Mouse (Mus musculus) intestine, embryonic 14.5 days (tissue): ENCODE measurements around the gene Luc7l3. TPM values are rescaled to one million over a fixed set of nuclear protein-coding genes. Genes with fewer than 3 reads are reported as not detected.

Experiments used
- ATAC-seq: fragments of 200-750 bp; cut with Nextera tagmentation; replicated peaks from 2 replicates; pipeline ENCODE4 v1.8.0; 2017; ENCODE audit warnings: low read depth, moderate number of reproducible peaks, moderate TSS enrichment, moderate library complexity; ENCODE audit not compliant: low FRiP score, low TSS enrichment
- DNase-seq: peaks from one replicate; pipeline ENCODE4 v3.0.0-alpha.2; 2018; ENCODE audit warnings: low spot score
- H3K27ac ChIP-seq: fragments of 300-500 bp; sonication (generic); 2 replicates; pipeline ENCODE4 v1.5.1; 2014; ENCODE audit warnings: low read depth, mild to moderate bottlenecking, control low read depth
- H3K27me3 ChIP-seq: fragments of 300-500 bp; sonication (generic); replicated peaks from 2 replicates; pipeline ENCODE4 v1.6.1; 2014; ENCODE audit warnings: low read length, control low read depth; ENCODE audit not compliant: control insufficient read depth, insufficient read depth
- H3K36me3 ChIP-seq: fragments of 300-500 bp; sonication (generic); 2 replicates; pipeline ENCODE4 v1.6.1; 2014; ENCODE audit warnings: low read length, control low read depth; ENCODE audit not compliant: control insufficient read depth, insufficient read depth
- H3K4me1 ChIP-seq: fragments of 300-500 bp; sonication (generic); replicated peaks from 2 replicates; pipeline ENCODE4 v1.6.1; 2014; ENCODE audit warnings: low read length, control low read depth, mixed read lengths; ENCODE audit not compliant: control insufficient read depth, insufficient read depth
- H3K4me2 ChIP-seq: fragments of 300-500 bp; sonication (generic); 2 replicates; pipeline ENCODE4 v1.6.1; 2014; ENCODE audit warnings: low read length
- H3K4me3 ChIP-seq: fragments of 300-500 bp; sonication (generic); 2 replicates; pipeline ENCODE4 v1.5.1; 2014; ENCODE audit warnings: low read depth, low read length, control low read depth, mixed read lengths
- H3K9ac ChIP-seq: fragments of 300-500 bp; sonication (generic); 2 replicates; pipeline ENCODE4 v1.6.1; 2014; ENCODE audit warnings: mild to moderate bottlenecking, low read length
- H3K9me3 ChIP-seq: fragments of 300-500 bp; sonication (generic); 2 replicates; pipeline ENCODE4 v1.6.1; 2016; ENCODE audit warnings: low read length, control low read depth; ENCODE audit not compliant: control insufficient read depth
- WGBS: fragments of 180-500 bp; shearing (Covaris S2); extraction: QIAGEN DNeasy Blood & Tissue Kit; methylation state at CpG from one replicate; pipeline ENCODE4 v1.1.7; 2014; 5-methylcytosine and 5-hydroxymethylcytosine counted together
- polyA plus RNA-seq: library from polyadenylated mRNA; unstranded; fragments of >200 nt; fragmentation: Nextera tagmentation; extraction: Ambion mirVana; gene quantifications from 2 replicates; pipeline ENCODE4 v1.2.1, GENCODE M21; 2014

The Luc7l3 gene
- polyA plus RNA-seq, 1 experiment from 2014 or later = 89.6 TPM

DNA sequence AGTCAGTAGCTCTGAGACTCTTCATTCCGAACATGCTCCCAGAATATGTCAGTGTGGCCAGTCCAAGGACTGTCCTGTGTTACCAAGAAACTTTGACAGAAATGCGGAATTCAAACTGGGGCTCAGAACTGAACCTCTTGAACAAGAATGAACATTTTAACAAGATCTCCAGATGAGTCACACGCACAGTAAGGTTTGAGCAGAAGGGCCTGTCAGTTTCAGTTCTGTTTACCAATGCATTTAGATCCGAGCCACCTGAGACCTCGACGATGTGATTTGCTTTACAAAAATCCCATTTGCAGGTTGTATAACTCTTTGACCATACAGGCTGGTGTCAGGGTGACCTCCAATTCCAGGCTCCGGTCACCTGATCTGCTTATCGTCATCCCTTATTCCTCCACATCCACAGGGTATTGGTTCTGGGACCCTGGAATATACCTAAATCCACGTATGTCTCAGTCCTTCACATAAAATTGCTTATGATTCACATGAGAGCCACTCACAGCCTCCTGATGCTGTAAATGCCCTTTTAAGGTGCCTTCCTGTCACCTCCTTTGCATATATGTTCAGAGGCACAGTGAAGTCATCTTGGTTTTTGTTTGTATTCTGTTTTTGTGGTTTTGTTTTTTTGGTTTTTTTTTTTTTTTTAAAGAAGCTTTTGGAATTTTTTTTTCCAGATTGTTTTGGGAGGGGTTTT lies 33.9 kb upstream of the Luc7l3 start:
- DNase-seq (no peak), ATAC-seq (no peak)
- no peak overlapping the region for H3K9ac ChIP-seq
- no peak overlapping the region for H3K4me3 ChIP-seq
- H3K9me3 ChIP-seq = no peaks in the 10 kb centered on the region
- no peaks in the 10 kb centered on the region for H3K4me1 ChIP-seq
- WGBS = 68% methylated on average over 9 of the region's 9 CpGs
- no peak overlapping the region for H3K27ac ChIP-seq
- H3K27me3 ChIP-seq = no peaks in the 10 kb centered on the region
- H3K36me3 ChIP-seq = no peaks in the 10 kb centered on the region
- H3K4me2 ChIP-seq = no peak overlapping the region

GRCm38 (mm10) chr11:94351094-94351493 lies 29.3 kb upstream of the Luc7l3 start:
- DNase-seq (no peak), ATAC-seq (no peak)
- Histone ChIP-seq H3K4me2 (no peak overlapping the region), H3K9ac (no peak overlapping the region), H3K4me3 (no peak overlapping the region), H3K27ac (no peak overlapping the region), H3K36me3 (no peaks in the 10 kb centered on the region), H3K27me3 (no peaks in the 10 kb centered on the region), H3K9me3 (no peaks in the 10 kb centered on the region), H3K4me1 (peaks cover 8% of the 10 kb centered on the region)
- WGBS = 34% methylated on average over 3 of the region's 3 CpGs

DNA sequence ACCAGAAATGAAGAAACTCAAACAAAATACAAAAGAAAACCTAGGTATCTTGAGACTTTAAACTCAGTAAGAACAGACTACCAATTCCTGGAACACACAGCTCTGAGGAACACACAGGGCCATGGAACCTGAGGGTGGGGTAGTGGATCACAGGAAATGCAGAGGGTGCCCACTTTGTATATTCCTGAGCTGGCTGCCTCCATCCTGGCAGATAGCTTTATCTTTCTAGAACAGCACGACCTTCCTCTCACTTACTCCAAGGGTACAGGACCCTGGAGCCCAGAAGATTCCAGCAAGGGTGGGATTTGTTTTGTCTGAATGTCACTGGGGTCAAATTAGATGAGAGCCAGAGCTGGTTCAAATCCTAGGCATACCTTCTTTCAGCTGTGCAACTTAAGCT lies 28.5 kb upstream of the Luc7l3 start:
- Histone ChIP-seq H3K4me2 (no peak overlapping the region), H3K27ac (no peak overlapping the region), H3K4me3 (no peak overlapping the region), H3K9me3 (no peaks in the 10 kb centered on the region), H3K4me1 (peaks cover 10% of the 10 kb centered on the region), H3K9ac (no peak overlapping the region), H3K27me3 (no peaks in the 10 kb centered on the region), H3K36me3 (no peaks in the 10 kb centered on the region)
- ATAC-seq (no peak), DNase-seq (no peak)
- WGBS = 34% methylated on average over 1 of the region's 1 CpGs

DNA sequence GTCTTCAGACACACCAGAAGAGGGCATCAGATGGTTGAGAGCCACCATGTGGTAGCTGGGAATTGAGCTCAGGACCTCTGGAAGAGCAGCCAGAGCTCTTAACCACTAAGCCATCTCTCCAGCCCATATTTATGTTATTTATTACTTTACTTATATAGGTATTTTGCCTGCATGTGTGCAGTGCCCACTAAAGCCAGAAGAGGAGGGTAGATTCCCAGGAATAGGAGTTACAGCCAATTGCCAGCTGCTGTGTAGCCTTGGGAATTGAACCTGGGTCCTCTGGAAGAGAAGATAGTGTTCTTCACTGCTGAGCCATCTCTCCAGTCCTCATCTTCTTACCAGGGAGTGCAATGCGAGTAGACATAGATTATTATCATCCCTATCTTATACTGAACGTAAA lies 28.1 kb upstream of the Luc7l3 start:
- no peaks in the 10 kb centered on the region for H3K9me3 ChIP-seq
- ATAC-seq (no peak), DNase-seq (no peak)
- H3K27me3 ChIP-seq = no peaks in the 10 kb centered on the region
- 75% methylated on average over 2 of the region's 2 CpGs for WGBS
- H3K27ac ChIP-seq = no peak overlapping the region
- H3K9ac ChIP-seq = no peak overlapping the region
- no peak overlapping the region for H3K4me3 ChIP-seq
- no peak overlapping the region for H3K4me2 ChIP-seq
- H3K36me3 ChIP-seq = no peaks in the 10 kb centered on the region
- peaks cover 10% of the 10 kb centered on the region for H3K4me1 ChIP-seq

GRCm38 (mm10) chr11:94347063-94347575 lies 25.3 kb upstream of the Luc7l3 start:
- ATAC-seq = no peak
- peaks cover 10% of the 10 kb centered on the region for H3K4me1 ChIP-seq
- DNase-seq = no peak
- no peak overlapping the region for H3K4me3 ChIP-seq
- H3K27ac ChIP-seq = no peak overlapping the region
- no peaks in the 10 kb centered on the region for H3K27me3 ChIP-seq
- H3K4me2 ChIP-seq = no peak overlapping the region
- WGBS = 73% methylated on average over 7 of the region's 7 CpGs
- no peaks in the 10 kb centered on the region for H3K36me3 ChIP-seq
- no peak overlapping the region for H3K9ac ChIP-seq
- no peaks in the 10 kb centered on the region for H3K9me3 ChIP-seq

- Histone ChIP-seq H3K4me3 (no peak overlapping the region), H3K27ac (no peak overlapping the region)
Observed at GRCm38 (mm10) chr11:94346611-94347010, 24.8 kb upstream of the Luc7l3 start.

DNA sequence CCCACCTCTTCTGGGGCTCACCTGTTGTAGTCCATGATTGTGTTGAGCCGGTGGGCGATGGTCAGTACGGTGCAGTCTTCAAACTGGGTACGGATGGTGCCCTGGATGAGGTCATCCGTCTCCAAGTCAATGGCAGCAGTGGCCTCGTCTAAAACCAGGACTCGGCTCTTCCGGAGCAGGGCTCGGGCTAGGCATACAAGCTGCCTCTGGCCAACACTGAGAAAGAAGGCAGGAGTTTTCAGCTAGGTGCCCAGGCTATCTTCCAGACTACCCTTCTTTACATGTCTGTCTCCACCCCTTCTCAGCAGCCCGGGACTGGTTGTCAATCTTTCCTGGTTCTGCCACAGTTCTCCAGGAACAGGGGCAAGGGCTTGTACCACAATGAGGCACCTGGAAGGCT lies 24.1 kb upstream of the Luc7l3 start:
- 77% methylated on average over 10 of the region's 10 CpGs for WGBS
- no peak for DNase-seq
- no peak overlapping the region for H3K4me3 ChIP-seq

More at GRCm38 (mm10) chr11:94346611-94347010, 24.8 kb upstream of the Luc7l3 start:
- 32% methylated on average over 3 of the region's 3 CpGs for WGBS
- Histone ChIP-seq H3K27me3 (no peaks in the 10 kb centered on the region), H3K9ac (no peak overlapping the region), H3K9me3 (no peaks in the 10 kb centered on the region), H3K4me1 (peaks cover 15% of the 10 kb centered on the region), H3K36me3 (0 out of 2 replicates have a peak, but pooled peaks cover 5% of the 10 kb centered on the region), H3K4me2 (no peak overlapping the region)
- ATAC-seq (0 out of 2 replicates have a peak, but pooled peaks have one; percentile 17), DNase-seq (no peak)

DNA sequence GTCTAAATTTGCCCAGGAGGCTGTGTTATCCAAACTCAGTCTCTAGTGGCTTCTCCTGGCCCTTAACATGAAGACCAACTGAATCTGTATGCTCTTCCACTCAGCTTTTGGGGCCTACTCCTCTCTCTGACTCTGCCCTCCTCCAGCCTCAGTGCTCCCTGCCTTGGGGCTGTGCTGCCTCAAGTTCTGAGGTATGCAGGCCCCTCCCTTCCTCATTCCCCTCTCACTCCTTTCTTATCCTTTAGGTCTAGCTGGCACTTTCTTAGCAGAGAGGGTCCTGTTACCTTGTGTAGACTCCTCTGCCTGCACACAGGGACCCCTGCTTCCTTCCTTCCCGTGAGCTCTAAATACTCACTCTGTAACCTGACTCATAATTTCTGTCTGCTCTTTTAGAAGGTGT lies 22.7 kb upstream of the Luc7l3 start:
- ATAC-seq = no peak
- H3K4me1 ChIP-seq = peaks cover 15% of the 10 kb centered on the region
- WGBS = 52% methylated on average over 1 of the region's 1 CpGs

More for the DNA sequence above, 24.1 kb upstream of the Luc7l3 start:
- no peak for ATAC-seq
- Histone ChIP-seq H3K4me1 (peaks cover 15% of the 10 kb centered on the region), H3K9me3 (no peaks in the 10 kb centered on the region), H3K36me3 (peaks cover 10% of the 10 kb centered on the region; the same call in 1 of the 2 replicates), H3K27ac (no peak overlapping the region), H3K4me2 (no peak overlapping the region), H3K27me3 (no peaks in the 10 kb centered on the region), H3K9ac (no peak overlapping the region)

GRCm38 (mm10) chr11:94343955-94344358 lies 22.2 kb upstream of the Luc7l3 start:
- WGBS = 52% methylated on average over 5 of the region's 5 CpGs
- Histone ChIP-seq H3K4me3 (no peak overlapping the region), H3K36me3 (peaks cover 23% of the 10 kb centered on the region), H3K27me3 (no peaks in the 10 kb centered on the region), H3K4me2 (no peak overlapping the region), H3K27ac (no peak overlapping the region), H3K4me1 (peaks cover 15% of the 10 kb centered on the region), H3K9ac (no peak overlapping the region), H3K9me3 (no peaks in the 10 kb centered on the region)
- DNase-seq = no peak
- no peak for ATAC-seq

More for the DNA sequence above, 22.7 kb upstream of the Luc7l3 start:
- Histone ChIP-seq H3K9me3 (no peaks in the 10 kb centered on the region), H3K27ac (no peak overlapping the region), H3K4me3 (no peak overlapping the region), H3K4me2 (no peak overlapping the region), H3K36me3 (peaks cover 18% of the 10 kb centered on the region), H3K9ac (no peak overlapping the region), H3K27me3 (no peaks in the 10 kb centered on the region)
- DNase-seq = no peak
